Mouse (Mus musculus) hindbrain, embryonic 16.5 days (tissue): ENCODE measurements around the gene Kctd10. TPM values are rescaled to one million over a fixed set of nuclear protein-coding genes. Genes with fewer than 3 reads are reported as not detected.

ENCODE experiments used
- ATAC-seq: fragments of 200-750 bp; cut with Nextera tagmentation; 2 replicates; pipeline ENCODE4 v1.8.0; 2017; ENCODE audit warnings: moderate TSS enrichment, moderate library complexity
- H3K27ac ChIP-seq: fragments of 300-500 bp; sonication (generic); 2 replicates; pipeline ENCODE4 v1.5.1; 2014; ENCODE audit warnings: low read depth, mild to moderate bottlenecking, control low read depth, low read length, moderate library complexity
- H3K27me3 ChIP-seq: fragments of 300-500 bp; sonication (generic); replicated peaks from 2 replicates; pipeline ENCODE4 v1.6.1; 2014; ENCODE audit warnings: low read length; ENCODE audit not compliant: control insufficient read depth, insufficient read depth
- H3K36me3 ChIP-seq: fragments of 300-500 bp; sonication (generic); 2 replicates; pipeline ENCODE4 v1.6.1; 2014; ENCODE audit warnings: mild to moderate bottlenecking, low read length, moderate library complexity, mixed read lengths; ENCODE audit not compliant: control insufficient read depth, insufficient read depth
- H3K4me1 ChIP-seq: fragments of 300-500 bp; sonication (generic); 2 replicates; pipeline ENCODE4 v1.6.1; 2014; ENCODE audit warnings: low read depth, low read length; ENCODE audit not compliant: control insufficient read depth, insufficient read depth
- H3K4me2 ChIP-seq: fragments of 300-500 bp; sonication (generic); 2 replicates; pipeline ENCODE4 v1.6.1; 2014; ENCODE audit warnings: mild to moderate bottlenecking, low read length, control low read depth, moderate library complexity
- H3K4me3 ChIP-seq: fragments of 300-500 bp; sonication (generic); 2 replicates; pipeline ENCODE4 v1.5.1; 2014; ENCODE audit warnings: mild to moderate bottlenecking, low read length, control low read depth, moderate library complexity
- H3K9ac ChIP-seq: fragments of 300-500 bp; sonication (generic); 2 replicates; pipeline ENCODE4 v1.6.1; 2014; ENCODE audit warnings: low read depth, mild to moderate bottlenecking, control low read depth, low read length, moderate library complexity
- H3K9me3 ChIP-seq: fragments of 300-500 bp; sonication (generic); 2 replicates; pipeline ENCODE4 v1.6.1; 2014; ENCODE audit warnings: mild to moderate bottlenecking, low read length, moderate library complexity; ENCODE audit not compliant: control insufficient read depth
- whole genome bisulfite sequencing: fragments of 180-500 bp; shearing (Covaris S2); extraction: QIAGEN DNeasy Blood & Tissue Kit; methylation state at CpG from one replicate; pipeline ENCODE4 v1.1.7; 2014; 5-methylcytosine and 5-hydroxymethylcytosine counted together
- polyA plus RNA-seq: library from polyadenylated mRNA; unstranded; fragments of >200 nt; fragmentation: Nextera tagmentation; extraction: Ambion mirVana; gene quantifications from 2 replicates; pipeline ENCODE4 v1.2.1, GENCODE M21; 2015

The Kctd10 gene
- polyA plus RNA-seq, 1 experiment from 2014 or later = 59.3 TPM

GRCm38 (mm10) chr5:114372565-114372964, 7.7 kb downstream of the Kctd10 start:
- peaks cover 13% of the 10 kb centered on the region for H3K4me1 ChIP-seq
- no peak overlapping the region for H3K4me2 ChIP-seq
- no peaks in the 10 kb centered on the region for H3K9me3 ChIP-seq
- H3K27me3 ChIP-seq = no peaks in the 10 kb centered on the region
- 40% methylated on average over 11 of the region's 11 CpGs for WGBS
- H3K4me3 ChIP-seq = no peak overlapping the region
- no peak for ATAC-seq
- H3K36me3 ChIP-seq = peaks cover 40% of the 10 kb centered on the region
- H3K9ac ChIP-seq = no peak overlapping the region
- H3K27ac ChIP-seq = no peak overlapping the region

GRCm38 (mm10) chr5:114371731-114372473, 8.4 kb downstream of the Kctd10 start:
- Histone ChIP-seq H3K36me3 (peaks cover 46% of the 10 kb centered on the region), H3K4me1 (peaks cover 9% of the 10 kb centered on the region; the same call in 1 of the 2 replicates), H3K4me2 (no peak overlapping the region), H3K9ac (no peak overlapping the region), H3K27me3 (no peaks in the 10 kb centered on the region), H3K4me3 (no peak overlapping the region), H3K9me3 (no peaks in the 10 kb centered on the region), H3K27ac (peak overlapping the region; percentile 25; the same call in 1 of the 2 replicates)
- 81% methylated on average over 25 of the region's 25 CpGs for WGBS
- no peak for ATAC-seq

- H3K4me3 ChIP-seq = no peak overlapping the region
- 78% methylated on average over 3 of the region's 3 CpGs for WGBS
- no peak overlapping the region for H3K4me2 ChIP-seq
- H3K36me3 ChIP-seq = peaks cover 52% of the 10 kb centered on the region
- peaks cover 9% of the 10 kb centered on the region; the same call in 1 of the 2 replicates for H3K4me1 ChIP-seq
- H3K27ac ChIP-seq = peak overlapping the region; percentile 25; the same call in 1 of the 2 replicates
- H3K27me3 ChIP-seq = no peaks in the 10 kb centered on the region
- no peaks in the 10 kb centered on the region for H3K9me3 ChIP-seq
- ATAC-seq = no peak
- H3K9ac ChIP-seq = no peak overlapping the region
These were observed 9.0 kb downstream of the Kctd10 start for GRCm38 (mm10) chr5:114371331-114371730.

- no peaks in the 10 kb centered on the region for H3K9me3 ChIP-seq
- peak overlapping the region; percentile 70; the same call in 1 of the 2 replicates for H3K27ac ChIP-seq
- WGBS = 60% methylated on average over 9 of the region's 9 CpGs
- no peak overlapping the region for H3K9ac ChIP-seq
- no peaks in the 10 kb centered on the region for H3K27me3 ChIP-seq
- no peak overlapping the region for H3K4me3 ChIP-seq
- H3K4me2 ChIP-seq = no peak overlapping the region
- peaks cover 9% of the 10 kb centered on the region; the same call in 1 of the 2 replicates for H3K4me1 ChIP-seq
- H3K36me3 ChIP-seq = peaks cover 57% of the 10 kb centered on the region
- ATAC-seq = peak; percentile 69
These were observed 9.9 kb downstream of the Kctd10 start for GRCm38 (mm10) chr5:114370371-114370776.

- peak overlapping the region; percentile 63 for H3K27ac ChIP-seq
- H3K9me3 ChIP-seq = no peaks in the 10 kb centered on the region
- ATAC-seq = no peak
- H3K9ac ChIP-seq = no peak overlapping the region
- peaks cover 9% of the 10 kb centered on the region; the same call in 1 of the 2 replicates for H3K4me1 ChIP-seq
- H3K4me3 ChIP-seq = no peak overlapping the region
- H3K4me2 ChIP-seq = no peak overlapping the region
- peaks cover 61% of the 10 kb centered on the region for H3K36me3 ChIP-seq
- WGBS = 83% methylated on average over 9 of the region's 9 CpGs
- H3K27me3 ChIP-seq = no peaks in the 10 kb centered on the region
These were observed 10.4 kb downstream of the Kctd10 start for GRCm38 (mm10) chr5:114369921-114370320.

GRCm38 (mm10) chr5:114368803-114369496, 11.4 kb downstream of the Kctd10 start:
- no peaks in the 10 kb centered on the region for H3K9me3 ChIP-seq
- H3K4me1 ChIP-seq = peaks cover 9% of the 10 kb centered on the region; the same call in 1 of the 2 replicates
- H3K9ac ChIP-seq = no peak overlapping the region
- no peaks in the 10 kb centered on the region for H3K27me3 ChIP-seq
- H3K4me3 ChIP-seq = no peak overlapping the region
- no peak overlapping the region for H3K27ac ChIP-seq
- ATAC-seq = peak; percentile 46; the same call in 1 of the 2 replicates
- peaks cover 57% of the 10 kb centered on the region for H3K36me3 ChIP-seq
- H3K4me2 ChIP-seq = no peak overlapping the region
- whole genome bisulfite sequencing = 81% methylated on average over 16 of the region's 16 CpGs

- no peak overlapping the region for H3K4me3 ChIP-seq
- no peak for ATAC-seq
- no peaks in the 10 kb centered on the region for H3K27me3 ChIP-seq
- H3K36me3 ChIP-seq = peaks cover 52% of the 10 kb centered on the region
- no peaks in the 10 kb centered on the region for H3K9me3 ChIP-seq
- no peak overlapping the region for H3K4me2 ChIP-seq
- peaks cover 9% of the 10 kb centered on the region; the same call in 1 of the 2 replicates for H3K4me1 ChIP-seq
- 89% methylated on average over 13 of the region's 14 CpGs for WGBS
- no peak overlapping the region for H3K9ac ChIP-seq
- no peak overlapping the region for H3K27ac ChIP-seq
These were observed 12.2 kb downstream of the Kctd10 start for GRCm38 (mm10) chr5:114368121-114368520.

- no peak overlapping the region for H3K4me3 ChIP-seq
- no peaks in the 10 kb centered on the region for H3K27me3 ChIP-seq
- no peak overlapping the region for H3K27ac ChIP-seq
- peaks cover 47% of the 10 kb centered on the region for H3K36me3 ChIP-seq
- H3K4me2 ChIP-seq = no peak overlapping the region
- WGBS = 89% methylated on average over 23 of the region's 23 CpGs
- ATAC-seq = no peak
- peaks cover 4% of the 10 kb centered on the region; the same call in 1 of the 2 replicates for H3K4me1 ChIP-seq
- no peak overlapping the region for H3K9ac ChIP-seq
- H3K9me3 ChIP-seq = no peaks in the 10 kb centered on the region
These were observed 15.1 kb downstream of the Kctd10 start for GRCm38 (mm10) chr5:114365043-114365752.

GRCm38 (mm10) chr5:114360968-114361367, 19.3 kb downstream of the Kctd10 start:
- WGBS = 78% methylated on average over 15 of the region's 15 CpGs
- Histone ChIP-seq H3K4me1 (peaks cover 9% of the 10 kb centered on the region), H3K27me3 (no peaks in the 10 kb centered on the region), H3K36me3 (peaks cover 20% of the 10 kb centered on the region), H3K4me3 (no peak overlapping the region), H3K9me3 (no peaks in the 10 kb centered on the region), H3K4me2 (no peak overlapping the region), H3K27ac (no peak overlapping the region), H3K9ac (no peak overlapping the region)
- ATAC-seq = no peak
